Mouse (Mus musculus) midbrain, embryonic 10.5 days (tissue): Measurements from ENCODE around the gene Sh3gl1. TPM values are rescaled to one million over a fixed set of nuclear protein-coding genes. Genes with fewer than 3 reads are reported as not detected.
A peak's percentile ranks its signal among the peaks of the same experiment; 100 is the strongest.

Experiments
- DNase-seq: peaks from one replicate; pipeline ENCODE4 v3.0.0-alpha.2; 2017; ENCODE audit warnings: low spot score
- H3K27ac ChIP-seq: fragments of 300-500 bp; sonication (generic); replicated peaks from 2 replicates; pipeline ENCODE4 v1.5.1; 2016; ENCODE audit warnings: mild to moderate bottlenecking
- H3K27me3 ChIP-seq: fragments of 300-500 bp; sonication (generic); 2 replicates; pipeline ENCODE4 v1.6.1; 2016; ENCODE audit warnings: low read depth, mild to moderate bottlenecking; ENCODE audit not compliant: poor library complexity, severe bottlenecking
- H3K36me3 ChIP-seq: fragments of 300-500 bp; sonication (generic); 2 replicates; pipeline ENCODE4 v1.6.1; 2016; ENCODE audit warnings: mild to moderate bottlenecking, moderate library complexity
- H3K4me1 ChIP-seq: fragments of 300-500 bp; sonication (generic); 2 replicates; pipeline ENCODE4 v1.6.1; 2016
- H3K4me3 ChIP-seq: fragments of 300-500 bp; sonication (generic); 2 replicates; pipeline ENCODE4 v1.5.1; 2016; ENCODE audit warnings: mild to moderate bottlenecking, moderate library complexity
- H3K9me3 ChIP-seq: fragments of 300-500 bp; sonication (generic); replicated peaks from 2 replicates; pipeline ENCODE4 v1.6.1; 2016; ENCODE audit warnings: mild to moderate bottlenecking
- WGBS: fragments of 180-500 bp; shearing (Covaris S2); methylation state at CpG from one replicate; pipeline ENCODE4 v1.1.7; 2016; 5-methylcytosine and 5-hydroxymethylcytosine counted together
- polyA plus RNA-seq: library from polyadenylated mRNA; unstranded; fragments of >200 nt; fragmentation: Nextera tagmentation; extraction: Ambion mirVana; gene quantifications from 2 replicates; pipeline ENCODE4 v1.2.1, GENCODE M21; 2016

Gene Sh3gl1
- polyA plus RNA-seq, 1 experiment from 2014 or later: 162 TPM

- no peaks in the 10 kb centered on the region for H3K9me3 ChIP-seq
- no peaks in the 10 kb centered on the region; the same call in 1 of the 2 replicates for H3K27me3 ChIP-seq
- peaks cover 62% of the 10 kb centered on the region for H3K36me3 ChIP-seq
- no peak overlapping the region for H3K4me3 ChIP-seq
- no peak for DNase-seq
- peaks cover 18% of the 10 kb centered on the region for H3K4me1 ChIP-seq
- H3K27ac ChIP-seq: no peak overlapping the region
- 89% methylated on average over 8 of the region's 8 CpGs for WGBS
Measured at GRCm38 (mm10) chr17:55990278-55990898, 46.0 kb downstream of the Sh3gl1 start.

- peaks cover 23% of the 10 kb centered on the region for H3K36me3 ChIP-seq
- H3K4me1 ChIP-seq: peaks cover 18% of the 10 kb centered on the region
- no peaks in the 10 kb centered on the region; the same call in 1 of the 2 replicates for H3K27me3 ChIP-seq
- H3K4me3 ChIP-seq: peak within 1 kb of the TSS; percentile 70
- peak; percentile 86 for DNase-seq
- no peaks in the 10 kb centered on the region for H3K9me3 ChIP-seq
- H3K27ac ChIP-seq: peak within 1 kb of the TSS; percentile 85
- 9% methylated on average over 35 of the region's 35 CpGs for WGBS
Measured at GRCm38 (mm10) chr17:55986030-55986961, 50.1 kb downstream of the Sh3gl1 start, which contains the start of gene Fsd1. Gene Fsd1, plus strand, starts transcription at chr17:55986509.

DNA sequence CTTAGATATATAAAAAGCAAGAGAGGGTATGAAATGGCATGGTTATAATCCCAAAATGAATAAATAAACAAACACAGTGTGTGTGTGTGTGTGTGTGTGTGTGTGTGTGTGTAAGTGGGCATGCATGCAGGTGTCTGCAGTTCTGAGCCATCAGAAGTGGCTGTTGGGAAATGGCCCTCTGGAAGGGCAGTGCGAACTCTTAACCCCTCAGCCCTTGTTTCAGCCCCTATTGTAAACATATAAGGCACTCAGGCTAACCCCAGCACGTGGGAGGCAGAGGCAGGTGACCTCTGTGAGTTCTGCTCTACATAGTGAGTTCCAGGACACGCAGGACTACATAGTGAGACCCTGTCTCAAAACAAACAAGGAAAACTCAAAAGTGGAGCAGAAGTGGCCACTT lies 59.1 kb downstream of the Sh3gl1 start:
- WGBS: 70% methylated on average over 3 of the region's 3 CpGs
- no peaks in the 10 kb centered on the region for H3K9me3 ChIP-seq

GRCm38 (mm10) chr17:55976255-55976862 lies 60.1 kb downstream of the Sh3gl1 start:
- Histone ChIP-seq H3K4me1 (peaks cover 26% of the 10 kb centered on the region), H3K36me3 (peaks cover 33% of the 10 kb centered on the region), H3K9me3 (no peaks in the 10 kb centered on the region), H3K4me3 (peak overlapping the region; percentile 20), H3K27ac (peak overlapping the region; percentile 63), H3K27me3 (peaks cover 13% of the 10 kb centered on the region; the same call in 1 of the 2 replicates)
- DNase-seq: peak; percentile 76
- 19% methylated on average over 13 of the region's 13 CpGs for WGBS

More for the DNA sequence above, 59.1 kb downstream of the Sh3gl1 start:
- peaks cover 20% of the 10 kb centered on the region for H3K4me1 ChIP-seq
- H3K27ac ChIP-seq: peak overlapping the region; percentile 63
- H3K36me3 ChIP-seq: peaks cover 33% of the 10 kb centered on the region
- H3K27me3 ChIP-seq: peaks cover 8% of the 10 kb centered on the region; the same call in 1 of the 2 replicates
- DNase-seq: no peak
- no peak overlapping the region for H3K4me3 ChIP-seq

DNA sequence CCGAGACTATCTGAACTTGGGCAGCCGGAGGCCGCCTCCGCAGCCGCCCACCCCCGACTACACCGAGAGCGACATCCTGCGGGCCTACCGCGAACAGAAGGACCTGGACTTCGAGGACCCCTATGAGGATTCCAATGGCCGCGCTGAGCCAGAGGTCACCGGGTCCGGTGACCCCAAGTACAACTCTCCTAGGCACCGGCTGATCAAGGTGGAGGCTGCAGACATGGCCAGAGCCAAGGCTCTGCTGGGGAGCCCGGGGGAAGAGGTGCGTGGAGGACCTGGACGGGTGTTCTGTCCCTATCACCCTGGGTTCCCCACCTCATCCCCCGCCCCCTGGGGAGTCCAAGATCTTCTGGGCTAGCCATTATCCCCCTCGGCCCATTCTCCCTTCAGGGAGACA lies 65.0 kb downstream of the Sh3gl1 start:
- H3K27ac ChIP-seq: peak overlapping the region; percentile 95
- H3K4me1 ChIP-seq: peaks cover 56% of the 10 kb centered on the region
- H3K4me3 ChIP-seq: peak overlapping the region; percentile 62
- peaks cover 21% of the 10 kb centered on the region; the same call in 1 of the 2 replicates for H3K27me3 ChIP-seq
- DNase-seq: no peak
- no peaks in the 10 kb centered on the region for H3K9me3 ChIP-seq
- H3K36me3 ChIP-seq: peaks cover 56% of the 10 kb centered on the region
- WGBS: 23% methylated on average over 22 of the region's 22 CpGs

GRCm38 (mm10) chr17:55969966-55970891 lies 66.2 kb downstream of the Sh3gl1 start, which contains the start of gene Shd:
Gene Shd, plus strand, starts transcription at chr17:55970467.
- DNase-seq: peak; percentile 90
- Histone ChIP-seq H3K27me3 (peaks cover 21% of the 10 kb centered on the region; the same call in 1 of the 2 replicates), H3K4me3 (peak within 1 kb of the TSS; percentile 62), H3K36me3 (peaks cover 64% of the 10 kb centered on the region), H3K27ac (peak within 1 kb of the TSS; percentile 95), H3K9me3 (no peaks in the 10 kb centered on the region), H3K4me1 (peaks cover 50% of the 10 kb centered on the region)
- whole genome bisulfite sequencing: 9% methylated on average over 50 of the region's 55 CpGs

DNA sequence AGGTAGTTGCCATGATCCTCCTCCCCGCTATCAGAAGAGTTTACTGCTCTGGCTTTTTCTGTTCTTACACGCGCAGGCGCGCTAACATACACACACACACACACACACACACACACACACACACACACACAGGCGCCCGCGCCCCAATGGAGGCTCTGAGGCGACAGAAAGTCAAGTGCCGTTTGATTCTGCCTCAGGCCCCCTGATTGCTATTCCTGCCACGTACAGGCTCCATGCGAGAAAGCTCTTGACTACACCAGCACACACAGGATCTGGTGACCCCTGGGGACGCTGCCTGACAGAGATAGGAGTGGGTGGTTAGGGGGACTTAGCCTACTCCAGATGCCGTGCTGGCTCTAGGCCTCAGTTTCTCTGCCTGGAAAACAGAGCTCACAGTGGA lies 66.9 kb downstream of the Sh3gl1 start:
- Histone ChIP-seq H3K27ac (peak overlapping the region; percentile 95), H3K4me3 (peak overlapping the region; percentile 62), H3K36me3 (peaks cover 64% of the 10 kb centered on the region), H3K9me3 (no peaks in the 10 kb centered on the region), H3K4me1 (peaks cover 50% of the 10 kb centered on the region), H3K27me3 (peaks cover 21% of the 10 kb centered on the region; the same call in 1 of the 2 replicates)
- peak; percentile 77 for DNase-seq
- 50% methylated on average over 14 of the region's 14 CpGs for WGBS

GRCm38 (mm10) chr17:55968210-55968609 lies 68.2 kb downstream of the Sh3gl1 start:
- peaks cover 21% of the 10 kb centered on the region; the same call in 1 of the 2 replicates for H3K27me3 ChIP-seq
- WGBS: 68% methylated on average over 7 of the region's 7 CpGs
- H3K9me3 ChIP-seq: no peaks in the 10 kb centered on the region
- H3K36me3 ChIP-seq: peaks cover 64% of the 10 kb centered on the region
- DNase-seq: no peak
- peaks cover 50% of the 10 kb centered on the region for H3K4me1 ChIP-seq
- no peak overlapping the region for H3K4me3 ChIP-seq
- peak overlapping the region; percentile 95 for H3K27ac ChIP-seq

- Histone ChIP-seq H3K4me3 (no peak overlapping the region), H3K4me1 (peaks cover 45% of the 10 kb centered on the region), H3K27me3 (0 out of 2 replicates have a peak, but pooled peaks cover 13% of the 10 kb centered on the region), H3K9me3 (no peaks in the 10 kb centered on the region), H3K27ac (no peak overlapping the region), H3K36me3 (peaks cover 64% of the 10 kb centered on the region)
- 95% methylated on average over 4 of the region's 4 CpGs for WGBS
- DNase-seq: no peak
Measured at GRCm38 (mm10) chr17:55967186-55967585, 69.2 kb downstream of the Sh3gl1 start.
